Mouse (Mus musculus) liver, embryonic 16.5 days (tissue): ENCODE measurements around the gene Mrpl39. TPM values are rescaled to one million over a fixed set of nuclear protein-coding genes. Genes with fewer than 3 reads are reported as not detected.

Experiments used
- ATAC-seq: fragments of 200-750 bp; cut with Nextera tagmentation; 2 replicates; pipeline ENCODE4 v1.8.0; 2017; ENCODE audit warnings: low read depth, mild to moderate bottlenecking, moderate number of reproducible peaks, moderate library complexity
- H3K27ac ChIP-seq: fragments of 300-500 bp; sonication (generic); 2 replicates; pipeline ENCODE4 v1.5.1; 2014; ENCODE audit warnings: mild to moderate bottlenecking, low read length
- H3K27me3 ChIP-seq: fragments of 300-500 bp; sonication (generic); 2 replicates; pipeline ENCODE4 v1.6.1; 2014; ENCODE audit warnings: low read depth, low read length, mixed read lengths; ENCODE audit not compliant: control insufficient read depth, insufficient read depth
- H3K36me3 ChIP-seq: fragments of 300-500 bp; sonication (generic); 2 replicates; pipeline ENCODE4 v1.6.1; 2014; ENCODE audit warnings: mild to moderate bottlenecking; ENCODE audit not compliant: control insufficient read depth, insufficient read depth
- H3K4me1 ChIP-seq: fragments of 300-500 bp; sonication (generic); 2 replicates; pipeline ENCODE4 v1.6.1; 2014; ENCODE audit warnings: low read depth, low read length, mixed read lengths; ENCODE audit not compliant: control insufficient read depth
- H3K4me2 ChIP-seq: fragments of 300-500 bp; sonication (generic); 2 replicates; pipeline ENCODE4 v1.6.1; 2014; ENCODE audit warnings: low read depth, low read length, mixed read lengths
- H3K4me3 ChIP-seq: fragments of 300-500 bp; sonication (generic); 2 replicates; pipeline ENCODE4 v1.5.1; 2014; ENCODE audit warnings: low read depth, mild to moderate bottlenecking, low read length
- H3K9ac ChIP-seq: fragments of 300-500 bp; sonication (generic); 2 replicates; pipeline ENCODE4 v1.6.1; 2014; ENCODE audit warnings: low read depth, low read length
- H3K9me3 ChIP-seq: fragments of 300-500 bp; sonication (generic); replicated peaks from 2 replicates; pipeline ENCODE4 v1.6.1; 2016; ENCODE audit warnings: low read length; ENCODE audit not compliant: control insufficient read depth
- WGBS: fragments of 180-500 bp; shearing (Covaris S2); extraction: QIAGEN DNeasy Blood & Tissue Kit; methylation state at CpG from one replicate; pipeline ENCODE4 v1.1.7; 2014; ENCODE audit not compliant: insufficient replicate concordance; 5-methylcytosine and 5-hydroxymethylcytosine counted together
- polyA plus RNA-seq: library from polyadenylated mRNA; unstranded; fragments of >200 nt; fragmentation: Nextera tagmentation; extraction: Ambion mirVana; gene quantifications from 2 replicates; pipeline ENCODE4 v1.2.1, GENCODE M21; 2015

Gene Mrpl39
- polyA plus RNA-seq, 1 experiment from 2014 or later, result 21.8 TPM

DNA sequence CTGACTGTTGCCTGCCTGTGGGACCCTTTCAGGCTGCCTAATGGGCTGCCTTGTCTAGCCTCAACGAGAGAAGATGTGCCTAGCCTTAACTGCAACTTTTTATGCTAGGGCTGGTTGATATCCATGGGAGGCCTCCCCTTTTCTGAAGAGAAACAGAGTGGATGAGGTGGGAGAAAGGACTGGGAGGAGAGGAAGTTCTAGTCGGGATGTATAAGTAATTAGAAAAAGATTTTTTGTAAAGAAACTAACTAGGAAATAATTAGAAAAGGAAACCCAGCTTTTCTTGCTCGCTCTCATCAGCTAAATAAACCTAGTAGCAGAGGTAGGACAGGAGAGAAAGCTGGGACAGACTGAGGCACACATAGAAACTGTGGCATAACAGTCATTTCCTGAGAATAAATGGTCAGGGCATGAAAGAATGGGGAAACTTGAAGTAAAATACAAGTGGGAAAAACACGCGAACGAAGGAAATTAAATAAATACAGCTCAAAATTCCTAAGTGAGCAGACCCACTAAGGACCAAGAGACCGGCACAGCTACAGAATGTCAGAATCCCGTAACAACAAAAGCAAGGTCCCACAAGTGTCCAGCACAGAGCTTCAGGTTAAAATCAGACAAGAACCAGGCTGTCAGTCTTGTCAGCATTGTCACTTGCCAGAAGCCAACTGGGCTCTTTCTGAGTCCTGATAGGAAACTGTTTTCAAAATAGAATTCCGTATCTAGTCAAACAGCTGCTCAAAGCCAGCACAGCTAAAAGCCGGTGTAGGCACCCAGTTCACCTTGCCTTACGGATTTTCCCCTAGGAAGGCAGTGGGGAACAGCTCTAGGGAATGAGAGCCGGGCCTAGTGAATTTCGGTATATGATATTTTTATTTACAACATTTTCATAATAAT is 18.6 kb downstream of the Mrpl39 start:
- H3K27ac ChIP-seq, result no peak overlapping the region
- ATAC-seq, result no peak
- no peak overlapping the region for H3K4me3 ChIP-seq
- H3K27me3 ChIP-seq, result no peaks in the 10 kb centered on the region
- no peak overlapping the region for H3K4me2 ChIP-seq
- no peaks in the 10 kb centered on the region for H3K4me1 ChIP-seq
- 71% methylated on average over 13 of the region's 13 CpGs for WGBS
- H3K36me3 ChIP-seq, result peaks cover 8% of the 10 kb centered on the region
- H3K9me3 ChIP-seq, result no peaks in the 10 kb centered on the region
- no peak overlapping the region for H3K9ac ChIP-seq

- H3K4me2 ChIP-seq, result no peak overlapping the region
- H3K9me3 ChIP-seq, result no peaks in the 10 kb centered on the region
- no peak for ATAC-seq
- no peak overlapping the region for H3K27ac ChIP-seq
- no peaks in the 10 kb centered on the region for H3K27me3 ChIP-seq
- no peak overlapping the region for H3K9ac ChIP-seq
- WGBS, result 68% methylated on average over 7 of the region's 7 CpGs
- H3K4me1 ChIP-seq, result no peaks in the 10 kb centered on the region
- peaks cover under 1% of the 10 kb centered on the region; the same call in 1 of the 2 replicates for H3K36me3 ChIP-seq
- no peak overlapping the region for H3K4me3 ChIP-seq
These were observed 19.3 kb downstream of the Mrpl39 start for GRCm38 (mm10) chr16:84716197-84716596.

GRCm38 (mm10) chr16:84714978-84715377 is 20.6 kb downstream of the Mrpl39 start:
- 70% methylated on average over 6 of the region's 6 CpGs for WGBS

DNA sequence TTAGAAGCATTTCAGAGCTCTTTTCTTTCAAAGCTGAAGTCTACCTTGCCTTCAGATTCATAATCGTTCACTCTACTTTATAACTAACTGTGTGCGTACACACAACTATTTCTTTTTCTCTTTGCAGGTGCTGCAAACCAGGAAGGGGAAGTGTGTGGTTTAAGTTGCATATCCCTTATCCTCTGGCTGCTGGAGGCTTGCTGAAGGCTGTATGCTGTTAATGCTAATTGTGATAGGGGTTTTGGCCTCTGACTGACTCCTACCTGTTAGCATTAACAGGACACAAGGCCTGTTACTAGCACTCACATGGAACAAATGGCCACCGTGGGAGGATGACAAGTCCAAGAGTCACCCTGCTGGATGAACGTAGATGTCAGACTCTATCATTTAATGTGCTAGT is 21.6 kb downstream of the Mrpl39 start:
- ATAC-seq, result no peak
- Histone ChIP-seq H3K4me2 (no peak overlapping the region), H3K4me1 (no peaks in the 10 kb centered on the region), H3K36me3 (no peaks in the 10 kb centered on the region), H3K27ac (no peak overlapping the region), H3K9ac (no peak overlapping the region), H3K9me3 (no peaks in the 10 kb centered on the region), H3K27me3 (no peaks in the 10 kb centered on the region), H3K4me3 (no peak overlapping the region)
- WGBS, result 36% methylated on average over 4 of the region's 4 CpGs

More at GRCm38 (mm10) chr16:84714978-84715377, 20.6 kb downstream of the Mrpl39 start:
- ATAC-seq, result no peak
- no peak overlapping the region for H3K4me3 ChIP-seq
- H3K36me3 ChIP-seq, result no peaks in the 10 kb centered on the region
- no peak overlapping the region for H3K4me2 ChIP-seq
- no peak overlapping the region for H3K9ac ChIP-seq
- H3K27me3 ChIP-seq, result no peaks in the 10 kb centered on the region
- H3K27ac ChIP-seq, result no peak overlapping the region
- H3K9me3 ChIP-seq, result no peaks in the 10 kb centered on the region
- no peaks in the 10 kb centered on the region for H3K4me1 ChIP-seq

DNA sequence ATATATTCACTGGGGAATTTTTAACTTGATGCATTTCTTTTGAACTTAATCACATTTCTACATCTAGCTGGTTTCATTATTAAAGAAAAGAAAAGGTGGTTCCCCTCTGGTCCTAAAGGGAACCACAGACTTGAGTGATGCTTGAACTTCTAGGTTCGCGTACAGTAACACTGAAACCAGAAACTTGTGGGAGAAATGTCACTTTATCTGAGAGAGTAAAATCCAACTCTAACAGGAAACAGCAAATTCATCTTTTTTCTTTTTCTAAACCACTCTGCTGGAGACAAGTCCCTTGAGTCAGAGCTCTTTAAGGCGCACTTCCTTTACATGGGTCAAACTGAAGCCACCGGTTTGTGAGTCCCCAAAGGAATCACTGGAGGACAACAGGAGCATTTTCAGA is 22.4 kb downstream of the Mrpl39 start:
- Histone ChIP-seq H3K9me3 (no peaks in the 10 kb centered on the region), H3K36me3 (no peaks in the 10 kb centered on the region), H3K9ac (no peak overlapping the region), H3K4me3 (no peak overlapping the region), H3K4me1 (no peaks in the 10 kb centered on the region), H3K27me3 (no peaks in the 10 kb centered on the region), H3K4me2 (no peak overlapping the region), H3K27ac (no peak overlapping the region)
- WGBS, result 35% methylated on average over 4 of the region's 4 CpGs
- no peak for ATAC-seq

- 43% methylated on average over 2 of the region's 2 CpGs for WGBS
- no peak for ATAC-seq
- H3K9ac ChIP-seq, result no peak overlapping the region
- H3K4me3 ChIP-seq, result no peak overlapping the region
- H3K4me1 ChIP-seq, result no peaks in the 10 kb centered on the region
- H3K36me3 ChIP-seq, result no peaks in the 10 kb centered on the region
- H3K27me3 ChIP-seq, result peaks cover 10% of the 10 kb centered on the region
- H3K27ac ChIP-seq, result no peak overlapping the region
- no peak overlapping the region for H3K4me2 ChIP-seq
- H3K9me3 ChIP-seq, result no peaks in the 10 kb centered on the region
These were observed 26.9 kb downstream of the Mrpl39 start for GRCm38 (mm10) chr16:84708649-84709048.

DNA sequence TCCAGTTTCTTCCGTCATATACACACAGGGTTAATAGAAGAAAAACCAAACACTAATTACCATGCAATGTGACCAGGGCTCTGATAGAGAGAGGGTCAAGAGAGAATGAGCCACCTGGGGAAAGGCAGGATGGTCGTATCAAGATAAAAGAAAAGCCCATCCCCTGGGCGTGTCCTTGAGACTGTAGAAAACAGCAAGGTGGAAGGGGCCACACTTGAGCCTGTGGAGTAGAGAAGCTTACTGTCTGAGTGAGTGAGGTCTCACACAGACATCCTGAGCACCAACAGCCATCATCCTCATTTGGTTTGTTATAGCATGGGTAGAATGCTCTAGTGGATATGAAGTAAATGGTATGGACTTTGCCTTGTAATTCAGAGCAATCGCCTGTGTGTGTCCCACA is 27.7 kb downstream of the Mrpl39 start:
- H3K4me1 ChIP-seq, result no peaks in the 10 kb centered on the region; the same call in 1 of the 2 replicates
- H3K9ac ChIP-seq, result no peak overlapping the region
- no peaks in the 10 kb centered on the region for H3K9me3 ChIP-seq
- no peak overlapping the region for H3K4me3 ChIP-seq
- H3K27me3 ChIP-seq, result peaks cover 19% of the 10 kb centered on the region
- no peak overlapping the region for H3K4me2 ChIP-seq
- H3K27ac ChIP-seq, result no peak overlapping the region
- no peaks in the 10 kb centered on the region for H3K36me3 ChIP-seq
- ATAC-seq, result no peak
- whole genome bisulfite sequencing, result 59% methylated on average over 4 of the region's 4 CpGs

DNA sequence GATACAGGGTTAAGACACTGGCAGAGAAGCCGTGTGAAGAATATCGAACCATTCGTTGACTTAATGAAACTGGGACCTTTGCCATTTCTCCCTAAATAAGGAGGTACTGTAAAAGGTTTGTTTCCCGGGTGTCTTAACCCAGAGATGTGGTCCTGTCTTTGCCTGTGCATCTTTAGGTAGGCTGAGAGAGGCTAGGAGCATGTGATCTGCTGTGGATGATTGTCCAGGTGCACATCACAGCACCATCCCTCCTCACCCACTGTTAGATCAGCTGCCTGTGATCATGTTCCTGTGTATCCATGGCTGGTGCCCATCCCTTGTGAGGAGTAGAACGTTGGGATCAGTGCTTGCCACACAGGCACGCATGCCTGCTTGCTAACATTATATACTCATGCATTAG is 29.0 kb downstream of the Mrpl39 start:
- H3K27ac ChIP-seq, result no peak overlapping the region
- H3K9ac ChIP-seq, result no peak overlapping the region
- H3K4me1 ChIP-seq, result no peaks in the 10 kb centered on the region; the same call in 1 of the 2 replicates
- H3K9me3 ChIP-seq, result no peaks in the 10 kb centered on the region
- peaks cover 29% of the 10 kb centered on the region for H3K27me3 ChIP-seq
- no peak overlapping the region for H3K4me2 ChIP-seq
- H3K4me3 ChIP-seq, result no peak overlapping the region
- no peak for ATAC-seq
- WGBS, result 66% methylated on average over 6 of the region's 6 CpGs
- H3K36me3 ChIP-seq, result no peaks in the 10 kb centered on the region

DNA sequence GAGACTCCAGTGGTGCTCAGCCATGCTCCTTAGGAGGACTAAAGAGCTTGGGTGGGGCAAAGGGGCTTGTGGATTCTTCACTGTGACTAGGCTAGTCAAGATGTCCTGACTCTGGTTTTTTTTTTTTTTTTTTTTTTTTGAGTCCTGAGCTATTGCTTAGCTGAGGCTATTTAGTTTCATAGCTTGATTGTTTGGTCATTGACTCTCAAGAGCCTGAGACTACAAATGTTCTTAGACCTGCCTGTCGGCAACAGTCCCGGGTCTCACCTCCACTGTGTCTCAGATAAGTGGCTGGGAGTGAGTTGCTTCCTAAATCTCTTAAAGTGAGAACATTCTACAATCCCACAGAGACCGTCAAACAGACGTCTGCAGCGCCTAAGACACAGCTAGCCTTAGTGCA is 30.0 kb downstream of the Mrpl39 start:
- no peak for ATAC-seq
- Histone ChIP-seq H3K27me3 (peaks cover 29% of the 10 kb centered on the region), H3K9me3 (no peaks in the 10 kb centered on the region), H3K9ac (no peak overlapping the region), H3K36me3 (no peaks in the 10 kb centered on the region), H3K4me3 (no peak overlapping the region), H3K4me2 (no peak overlapping the region), H3K4me1 (no peaks in the 10 kb centered on the region; the same call in 1 of the 2 replicates), H3K27ac (no peak overlapping the region)
- WGBS, result 61% methylated on average over 5 of the region's 5 CpGs
